Mouse (Mus musculus) forebrain, postnatal 0 days (tissue): Measurements from ENCODE around the gene Src. TPM values are rescaled to one million over a fixed set of nuclear protein-coding genes. Genes with fewer than 3 reads are reported as not detected.
A peak's percentile ranks its signal among the peaks of the same experiment; 100 is the strongest.
"Not testable (repeated sequence)": the region's sequence is repeated elsewhere in the genome, so short reads cannot be mapped to it uniquely, and the experiment has no call there.

ENCODE experiments used
- ATAC-seq: fragments of 200-750 bp; cut with Nextera tagmentation; 2 replicates; pipeline ENCODE4 v1.8.0; 2017; ENCODE audit warnings: mild to moderate bottlenecking, moderate library complexity
- DNase-seq: peaks from one replicate; pipeline ENCODE4 v3.0.0-alpha.2; 2015
- H3K27ac ChIP-seq: fragments of 300-500 bp; sonication (generic); 2 replicates; pipeline ENCODE4 v1.5.1; 2014; ENCODE audit warnings: low read depth, mild to moderate bottlenecking, antibody characterized with exemption, low read length, moderate library complexity, mixed read lengths
- H3K27me3 ChIP-seq: fragments of 300-500 bp; sonication (generic); 2 replicates; pipeline ENCODE4 v1.6.1; 2014; ENCODE audit warnings: mild to moderate bottlenecking, low read length, mixed read lengths; ENCODE audit not compliant: insufficient read depth
- H3K36me3 ChIP-seq: fragments of 300-500 bp; sonication (generic); 2 replicates; pipeline ENCODE4 v1.6.1; 2014; ENCODE audit warnings: mild to moderate bottlenecking, moderate library complexity; ENCODE audit not compliant: insufficient read depth
- H3K4me1 ChIP-seq: fragments of 300-500 bp; sonication (generic); 2 replicates; pipeline ENCODE4 v1.6.1; 2014; ENCODE audit warnings: antibody characterized with exemption; ENCODE audit not compliant: insufficient read depth
- H3K4me2 ChIP-seq: fragments of 300-500 bp; sonication (generic); 2 replicates; pipeline ENCODE4 v1.6.1; 2014; ENCODE audit warnings: low read depth, mild to moderate bottlenecking, moderate library complexity
- H3K4me3 ChIP-seq: fragments of 300-500 bp; sonication (generic); 2 replicates; pipeline ENCODE4 v1.5.1; 2014; ENCODE audit warnings: low read depth, low read length, mixed read lengths
- H3K9ac ChIP-seq: fragments of 300-500 bp; sonication (generic); 2 replicates; pipeline ENCODE4 v1.6.1; 2014; ENCODE audit warnings: mild to moderate bottlenecking
- H3K9me3 ChIP-seq: fragments of 300-500 bp; sonication (generic); 2 replicates; pipeline ENCODE4 v1.6.1; 2016; ENCODE audit warnings: low read length
- CTCF ChIP-seq: sonication (generic); IDR thresholded peaks from 2 replicates; pipeline ENCODE4 v1.5.1; 2016; ENCODE audit warnings: antibody characterized with exemption, control low read depth, low read depth
- WGBS: fragments of 180-500 bp; shearing (Covaris S2); extraction: QIAGEN DNeasy Blood & Tissue Kit; methylation state at CpG from one replicate; pipeline ENCODE4 v1.1.7; 2014; 5-methylcytosine and 5-hydroxymethylcytosine counted together
- polyA plus RNA-seq: library from polyadenylated mRNA; unstranded; fragments of >200 nt; fragmentation: Nextera tagmentation; extraction: Ambion mirVana; gene quantifications from 2 replicates; pipeline ENCODE4 v1.2.1, GENCODE M21; 2015
- total RNA-seq: library from RNA; depleted of rRNA; stranded (reverse); fragments of >200 nt; gene quantifications from 2 replicates; pipeline ENCODE4 v1.2.3, GENCODE M21; 2014

Src gene
- total and polyA plus RNA-seq, 2 experiments from 2014 or later, result 29.1 to 124 TPM

- WGBS, result 12% methylated on average over 13 of the region's 13 CpGs
- H3K36me3 ChIP-seq, result peaks cover 11% of the 10 kb centered on the region; the same call in 1 of the 2 replicates
- peak overlapping the region; percentile 87 for H3K27ac ChIP-seq
- no peak overlapping the region for H3K4me2 ChIP-seq
- no peak for TF ChIP-seq CTCF
- ATAC-seq, result peak; percentile 74
- peaks cover 12% of the 10 kb centered on the region; the same call in 1 of the 2 replicates for H3K4me1 ChIP-seq
- H3K9ac ChIP-seq, result peak overlapping the region; percentile 43
- peak; percentile 60 for DNase-seq
- no peak overlapping the region for H3K4me3 ChIP-seq
- no peaks in the 10 kb centered on the region for H3K9me3 ChIP-seq
- no peaks in the 10 kb centered on the region for H3K27me3 ChIP-seq
Observed at GRCm38 (mm10) chr2:157475437-157476379, 57.5 kb downstream of the Src start.

GRCm38 (mm10) chr2:157478651-157479050 is 60.4 kb downstream of the Src start:
- Histone ChIP-seq H3K4me3 (no peak overlapping the region), H3K4me1 (peaks cover 22% of the 10 kb centered on the region), H3K4me2 (no peak overlapping the region), H3K9ac (no peak overlapping the region), H3K27me3 (no peaks in the 10 kb centered on the region), H3K36me3 (no peaks in the 10 kb centered on the region), H3K9me3 (no peaks in the 10 kb centered on the region), H3K27ac (peak overlapping the region; percentile 9; the same call in 1 of the 2 replicates)
- no peak for TF ChIP-seq CTCF
- peak; percentile 21; the same call in 1 of the 2 replicates for ATAC-seq
- 59% methylated on average over 8 of the region's 8 CpGs for WGBS
- no peak for DNase-seq

DNA sequence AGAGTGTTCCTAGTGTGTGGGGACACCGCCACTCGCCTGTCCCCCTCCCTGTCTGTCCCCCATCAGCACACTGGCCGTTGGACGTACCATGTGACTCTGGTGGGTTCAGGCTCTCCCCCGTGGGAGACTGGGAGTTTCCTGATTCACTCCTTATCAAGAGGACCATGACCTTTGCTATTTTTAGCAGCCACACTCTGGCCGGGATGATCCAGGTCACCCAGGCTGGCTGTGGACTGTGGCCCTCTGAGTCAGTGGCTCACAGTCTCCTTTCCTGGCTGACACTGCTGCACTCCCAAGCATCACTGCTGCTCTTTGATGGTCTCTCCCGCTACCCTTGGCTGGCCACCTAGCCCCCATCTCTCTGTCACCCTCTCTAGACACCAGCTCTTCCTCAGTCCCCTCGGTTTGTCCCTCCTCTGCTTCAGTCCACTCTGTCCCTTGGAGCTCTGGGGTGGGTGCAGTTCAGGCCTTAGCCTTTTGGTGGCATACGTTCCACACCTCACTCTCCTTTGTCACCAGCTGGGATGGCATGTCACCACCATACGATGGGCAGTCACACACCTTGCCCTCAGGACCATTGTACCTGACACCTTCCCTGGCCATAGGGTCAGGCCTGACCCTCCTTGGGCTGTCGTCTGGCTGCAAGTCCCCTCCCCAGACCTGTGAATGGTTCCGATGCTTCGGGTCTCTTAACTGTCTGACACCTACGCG is 61.8 kb downstream of the Src start:
- peak; percentile 57 for DNase-seq
- Histone ChIP-seq H3K4me2 (no peak overlapping the region), H3K9me3 (no peaks in the 10 kb centered on the region), H3K9ac (no peak overlapping the region), H3K4me3 (no peak overlapping the region), H3K27ac (no peak overlapping the region), H3K36me3 (no peaks in the 10 kb centered on the region), H3K27me3 (no peaks in the 10 kb centered on the region), H3K4me1 (peaks cover 16% of the 10 kb centered on the region)
- 50% methylated on average over 15 of the region's 15 CpGs for WGBS
- ATAC-seq, result no peak
- peak; percentile 83 for TF ChIP-seq CTCF

- DNase-seq (peak; percentile 62), ATAC-seq (no peak; the same call in 1 of the 2 replicates)
- 7% methylated on average over 12 of the region's 12 CpGs for WGBS
- Histone ChIP-seq H3K36me3 (no peaks in the 10 kb centered on the region), H3K4me3 (no peak overlapping the region), H3K27ac (peak overlapping the region; percentile 62), H3K4me1 (peaks cover 15% of the 10 kb centered on the region), H3K27me3 (no peaks in the 10 kb centered on the region), H3K4me2 (no peak overlapping the region), H3K9me3 (no peaks in the 10 kb centered on the region), H3K9ac (peak overlapping the region; percentile 43)
- no peak for TF ChIP-seq CTCF
Observed at GRCm38 (mm10) chr2:157482729-157483128, 64.5 kb downstream of the Src start.

DNA sequence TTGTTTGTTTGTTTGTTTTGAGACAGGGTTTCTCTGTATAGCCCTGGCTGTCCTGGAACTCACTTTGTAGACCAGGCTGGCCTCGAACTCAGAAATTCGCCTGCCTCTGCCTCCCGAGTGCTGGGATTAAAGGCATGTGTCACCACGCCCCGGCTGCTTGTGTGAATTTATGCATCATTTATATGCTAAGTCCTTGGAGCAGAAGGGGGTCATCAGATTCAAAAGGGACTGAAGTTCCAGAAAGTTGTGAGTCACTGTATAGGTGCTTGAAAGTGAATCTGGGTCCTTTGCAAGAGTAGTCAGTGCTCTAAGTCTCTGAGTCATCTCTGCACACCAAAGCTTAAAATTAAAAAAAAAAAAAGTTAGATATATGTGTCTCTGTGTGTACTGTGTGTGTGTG is 68.3 kb downstream of the Src start:
- WGBS, result 68% methylated on average over 5 of the region's 5 CpGs
- H3K9me3 ChIP-seq, H3K9ac ChIP-seq, H3K4me3 ChIP-seq, ATAC-seq, DNase-seq, H3K4me2 ChIP-seq, H3K27ac ChIP-seq, H3K27me3 ChIP-seq, H3K36me3 ChIP-seq: not testable (repeated sequence)
- H3K4me1 ChIP-seq, result peaks cover 20% of the 10 kb centered on the region

GRCm38 (mm10) chr2:157486981-157487656 is 68.9 kb downstream of the Src start:
- ATAC-seq, result no peak; the same call in 1 of the 2 replicates
- WGBS, result 26% methylated on average over 7 of the region's 7 CpGs
- H3K4me1 ChIP-seq, result peaks cover 20% of the 10 kb centered on the region
- H3K27me3 ChIP-seq, result no peaks in the 10 kb centered on the region
- no peak overlapping the region for H3K4me3 ChIP-seq
- no peaks in the 10 kb centered on the region for H3K9me3 ChIP-seq
- no peak overlapping the region for H3K4me2 ChIP-seq
- no peak overlapping the region for H3K9ac ChIP-seq
- no peak for DNase-seq
- no peak for TF ChIP-seq CTCF
- no peaks in the 10 kb centered on the region for H3K36me3 ChIP-seq
- H3K27ac ChIP-seq, result peak overlapping the region; percentile 62; the same call in 1 of the 2 replicates
